ENCODE assay signal across 26 mouse cellular contexts in genomic region chr12:31232635-31233034, GRCm38 (mm10). TPM values are rescaled to one million over a fixed set of nuclear protein-coding genes. Genes with fewer than 3 reads are reported as not detected.
"Had no signal": no experiment of that assay in that cellular context is flagged by ENCODE, and none has a peak within 500 bp of the region (broad histone marks: within the 10 kb centered on the region; RNA-seq: fewer than 3 reads in every experiment).

No protein-coding gene starts in this region.

- H3K4me2 ChIP-seq: limb, embryonic 12.5 days; limb, embryonic 15.5 days; liver, embryonic 11.5 days; lung, embryonic 14.5 days; midbrain, embryonic 13.5 days had no signal

- DNase-seq: kidney, adult 18-20 months; left cerebral cortex, postnatal 4 days; liver, postnatal 0 days; lung, embryonic 14.5 days; thymus, adult 18-20 months; thymus, postnatal 36 days had no signal

- H3K36me3 ChIP-seq: limb, embryonic 12.5 days; limb, embryonic 15.5 days; midbrain, embryonic 13.5 days had no signal

- H3K4me3 ChIP-seq: limb, embryonic 12.5 days; limb, embryonic 15.5 days; midbrain, embryonic 13.5 days had no signal

- H3K27ac ChIP-seq: limb, embryonic 12.5 days; limb, embryonic 15.5 days; liver, embryonic 14.5 days; macrophage; midbrain, embryonic 13.5 days had no signal

- ATAC-seq: liver, postnatal 0 days; lung, postnatal 0 days; midbrain, embryonic 13.5 days; midbrain, embryonic 16.5 days had no signal

- H3K27me3 ChIP-seq: limb, embryonic 12.5 days; limb, embryonic 15.5 days; midbrain, embryonic 13.5 days had no signal

- H3K9ac ChIP-seq: limb, embryonic 12.5 days; limb, embryonic 15.5 days; liver, embryonic 14.5 days; liver, postnatal 0 days; lung, embryonic 14.5 days; midbrain, embryonic 13.5 days had no signal

- H3K9me3 ChIP-seq: limb, embryonic 12.5 days; limb, embryonic 15.5 days; midbrain, embryonic 13.5 days had no signal

RNA-seq across cellular contexts. Expression of gene Gm6993, which starts 7.9 kb away (rescaled TPM):
- total RNA-seq: layer of hippocampus, adult 18-20 months; layer of hippocampus, postnatal 14 days; left cerebral cortex, adult 8-10 months; left cerebral cortex, postnatal 14 days; left cerebral cortex, postnatal 4 days; megakaryocyte, adult 5-6 weeks had no signal
- polyA plus RNA-seq: limb, embryonic 12.5 days; limb, embryonic 15.5 days; liver, embryonic 11.5 days; liver, embryonic 14.5 days; liver, postnatal 0 days; lung, embryonic 14.5 days; lung, postnatal 0 days; macrophage; midbrain, embryonic 13.5 days; midbrain, embryonic 16.5 days; neural tube, embryonic 11.5 days; neural tube, embryonic 14.5 days; small intestine, adult 2 months; spleen, adult 2 months; stomach, embryonic 16.5 days; testis, adult 2 months; urinary bladder, adult 2 months had no signal
